Mouse (Mus musculus) heart, adult 2 months (tissue): ENCODE results near the gene Bptf.
A peak's percentile ranks its signal among the peaks of the same experiment; 100 is the strongest.

Source experiments
- CTCF ChIP-seq: fragments of 200-600 bp; IDR thresholded peaks from 2 replicates; pipeline ENCODE4 v1.8.1; 2022; ENCODE audit warnings: antibody characterized with exemption, mild to moderate bottlenecking, moderate library complexity
- POLR2A ChIP-seq: fragments of 200-500 bp; IDR thresholded peaks from 2 replicates; pipeline ENCODE4 v1.6.1; 2011; ENCODE audit warnings: mild to moderate bottlenecking, low read depth, low read length, control low read depth; ENCODE audit not compliant: insufficient read depth

DNA sequence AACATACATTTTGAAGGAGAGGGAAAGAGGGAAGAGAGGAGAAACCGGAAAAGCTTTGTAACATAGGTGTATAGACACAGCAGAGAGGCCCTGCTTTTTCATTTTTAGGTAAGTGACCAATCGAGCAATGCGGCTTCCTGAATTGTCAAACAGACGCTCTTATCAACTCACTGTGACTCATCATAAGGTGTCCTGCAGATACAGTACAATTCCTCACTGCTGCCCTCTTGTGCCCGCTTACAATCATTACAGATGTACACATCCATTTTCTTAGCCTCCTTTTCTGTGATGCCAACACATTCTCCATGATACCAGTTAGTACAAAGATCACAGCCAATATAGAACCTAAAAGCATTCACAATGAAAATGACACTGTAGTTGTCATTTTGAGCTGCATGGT is 87.6 kb downstream of the Bptf start:
- TF ChIP-seq CTCF (peak; percentile 88), POLR2A (no peak)
